Mouse (Mus musculus): ENCODE measurements around the gene Ccdc30. TPM values are rescaled to one million over a fixed set of nuclear protein-coding genes. Genes with fewer than 3 reads are reported as not detected.
A peak's percentile ranks its signal among the peaks of the same experiment; 100 is the strongest.

Gene Ccdc30
- polyA plus RNA-seq, 1 experiment from 2014 or later: 1.4 TPM

GRCm38 (mm10) chr4:119275226-119275625, 140.1 kb downstream of the Ccdc30 start:
- no peaks in the 10 kb centered on the region for H3K4me1 ChIP-seq (replicated peaks; ENCODE audit: control insufficient read depth, insufficient read depth)
- H3K9ac ChIP-seq (ENCODE audit: low read length): no peak overlapping the region
- ATAC-seq (ENCODE audit: low FRiP score, low TSS enrichment) (peak; percentile 46; the same call in 1 of the 2 replicates), DNase-seq (ENCODE audit: low spot score) (no peak)
- peaks cover 10% of the 10 kb centered on the region; the same call in 1 of the 2 replicates for H3K36me3 ChIP-seq (ENCODE audit: control insufficient read depth, insufficient read depth, low read length)
- TF ChIP-seq CTCF (IDR thresholded peaks at IDR 0.05; ENCODE audit: low read depth): no peak; the same call in 1 of the 2 replicates
- no peak for TF ChIP-seq EP300 (optimal IDR thresholded peaks at IDR 0.05)
- H3K27me3 ChIP-seq (ENCODE audit: control insufficient read depth, insufficient read depth, low read length): no peaks in the 10 kb centered on the region
- 52% methylated on average over 2 of the region's 2 CpGs for WGBS
- H3K9me3 ChIP-seq (ENCODE audit: control insufficient read depth, low read length): no peaks in the 10 kb centered on the region
- H3K27ac ChIP-seq (replicated peaks): peak overlapping the region; percentile 74
- no peak overlapping the region for H3K4me3 ChIP-seq (ENCODE audit: low read depth, low read length)
- no peak overlapping the region for H3K4me2 ChIP-seq (replicated peaks; ENCODE audit: low read depth)

- peak overlapping the region; percentile 74; the same call in 1 of the 2 replicates for H3K27ac ChIP-seq (replicated peaks)
- H3K27me3 ChIP-seq (ENCODE audit: control insufficient read depth, insufficient read depth, low read length): no peaks in the 10 kb centered on the region
- H3K4me3 ChIP-seq (ENCODE audit: low read depth, low read length): no peak overlapping the region
- 76% methylated on average over 1 of the region's 1 CpGs for WGBS
- no peak for DNase-seq (ENCODE audit: low spot score)
- H3K4me2 ChIP-seq (replicated peaks; ENCODE audit: low read depth): no peak overlapping the region
- H3K9ac ChIP-seq (ENCODE audit: low read length): no peak overlapping the region
- no peaks in the 10 kb centered on the region for H3K4me1 ChIP-seq (replicated peaks; ENCODE audit: control insufficient read depth, insufficient read depth)
- peaks cover 10% of the 10 kb centered on the region; the same call in 1 of the 2 replicates for H3K36me3 ChIP-seq (ENCODE audit: control insufficient read depth, insufficient read depth, low read length)
- no peak for TF ChIP-seq CTCF (IDR thresholded peaks at IDR 0.05; ENCODE audit: low read depth)
- no peak for TF ChIP-seq EP300 (optimal IDR thresholded peaks at IDR 0.05)
- ATAC-seq (ENCODE audit: low FRiP score, low TSS enrichment): peak; percentile 78
- no peaks in the 10 kb centered on the region for H3K9me3 ChIP-seq (ENCODE audit: control insufficient read depth, low read length)
Measured at GRCm38 (mm10) chr4:119274627-119275026, 140.7 kb downstream of the Ccdc30 start.

Other genes with a start within 250 kb of the Ccdc30 start
- gene Zfp691, start 241.3 kb downstream of the Ccdc30 start, polyA plus RNA-seq (2015; fragmentation: Nextera tagmentation; extraction: Ambion mirVana): 3.7 and 4.1 TPM in 2 replicates
- 0.40 and 0.42 TPM in 2 replicates for gene Ermap, start 225.5 kb downstream of the Ccdc30 start, polyA plus RNA-seq (2015; fragmentation: Nextera tagmentation; extraction: Ambion mirVana)
- gene Svbp, start 220.2 kb downstream of the Ccdc30 start, polyA plus RNA-seq (2015; fragmentation: Nextera tagmentation; extraction: Ambion mirVana): 99.7 and 100 TPM in 2 replicates
- 0.07 and 0.10 TPM in 2 replicates for gene Tmem269, start 197.3 kb downstream of the Ccdc30 start, polyA plus RNA-seq (2015; fragmentation: Nextera tagmentation; extraction: Ambion mirVana)
- gene AU022252, start 182.8 kb downstream of the Ccdc30 start, polyA plus RNA-seq (2015; fragmentation: Nextera tagmentation; extraction: Ambion mirVana): 15.6 and 16.9 TPM in 2 replicates
- gene P3h1, start 182.6 kb downstream of the Ccdc30 start, polyA plus RNA-seq (2015; fragmentation: Nextera tagmentation; extraction: Ambion mirVana): 17.0 and 19.7 TPM in 2 replicates
- 0.07 TPM in 1 of 2 replicates, not detected in the other for gene Cldn19, start 160.1 kb downstream of the Ccdc30 start, polyA plus RNA-seq (2015; fragmentation: Nextera tagmentation; extraction: Ambion mirVana)
- gene Ybx1, start 120.9 kb downstream of the Ccdc30 start, polyA plus RNA-seq (2015; fragmentation: Nextera tagmentation; extraction: Ambion mirVana): 330 and 339 TPM in 2 replicates
- 42.0 and 44.7 TPM in 2 replicates for gene Ppih, start 95.0 kb downstream of the Ccdc30 start, polyA plus RNA-seq (2015; fragmentation: Nextera tagmentation; extraction: Ambion mirVana)
- gene Ppcs, start 6.9 kb upstream of the Ccdc30 start, polyA plus RNA-seq (2015; fragmentation: Nextera tagmentation; extraction: Ambion mirVana): 30.7 and 31.6 TPM in 2 replicates
- gene Zmynd12, start 7.3 kb upstream of the Ccdc30 start, polyA plus RNA-seq (2015; fragmentation: Nextera tagmentation; extraction: Ambion mirVana): 0.15 and 0.35 TPM in 2 replicates
- gene Rimkla, start 77.1 kb upstream of the Ccdc30 start, polyA plus RNA-seq (2015; fragmentation: Nextera tagmentation; extraction: Ambion mirVana): 0.19 and 0.25 TPM in 2 replicates
- 7.4 and 7.6 TPM in 2 replicates for gene Foxj3, start 121.5 kb upstream of the Ccdc30 start, polyA plus RNA-seq (2015; fragmentation: Nextera tagmentation; extraction: Ambion mirVana)
- gene Frg2f1, start 124.0 kb upstream of the Ccdc30 start, polyA plus RNA-seq (2015; fragmentation: Nextera tagmentation; extraction: Ambion mirVana): 2.5 and 2.9 TPM in 2 replicates
- 0.88 and 1.0 TPM in 2 replicates for gene Guca2a, start 222.2 kb upstream of the Ccdc30 start, polyA plus RNA-seq (2015; fragmentation: Nextera tagmentation; extraction: Ambion mirVana)
- 1.1 and 1.2 TPM in 2 replicates for gene Guca2b, start 243.4 kb upstream of the Ccdc30 start, polyA plus RNA-seq (2015; fragmentation: Nextera tagmentation; extraction: Ambion mirVana)

Measured in stomach, postnatal 0 days (tissue).